Mouse (Mus musculus) midbrain, embryonic 14.5 days (tissue): ENCODE data around the gene Tmem50a. TPM values are rescaled to one million over a fixed set of nuclear protein-coding genes. Genes with fewer than 3 reads are reported as not detected.
A peak's percentile ranks its signal among the peaks of the same experiment; 100 is the strongest.

Experiments used
- ATAC-seq: fragments of 200-750 bp; cut with Nextera tagmentation; 2 replicates; pipeline ENCODE4 v1.8.0; 2017; ENCODE audit warnings: moderate number of reproducible peaks, moderate library complexity; ENCODE audit not compliant: low FRiP score, low TSS enrichment
- DNase-seq: peaks from one replicate; pipeline ENCODE4 v3.0.0-alpha.2; 2015
- H3K27ac ChIP-seq: fragments of 300-500 bp; sonication (generic); replicated peaks from 2 replicates; pipeline ENCODE4 v1.5.1; 2014; ENCODE audit warnings: mild to moderate bottlenecking, low read depth, low read length, moderate library complexity
- H3K27me3 ChIP-seq: fragments of 300-500 bp; sonication (generic); 2 replicates; pipeline ENCODE4 v1.6.1; 2014; ENCODE audit warnings: low read length, control low read depth, mixed read lengths; ENCODE audit not compliant: control insufficient read depth, insufficient read depth
- H3K36me3 ChIP-seq: fragments of 300-500 bp; sonication (generic); 2 replicates; pipeline ENCODE4 v1.6.1; 2014; ENCODE audit warnings: low read length, control low read depth; ENCODE audit not compliant: control insufficient read depth, insufficient read depth
- H3K4me1 ChIP-seq: fragments of 300-500 bp; sonication (generic); 2 replicates; pipeline ENCODE4 v1.6.1; 2014; ENCODE audit warnings: mild to moderate bottlenecking, antibody characterized with exemption, low read length, control low read depth; ENCODE audit not compliant: control insufficient read depth, insufficient read depth
- H3K4me2 ChIP-seq: fragments of 300-500 bp; sonication (generic); 2 replicates; pipeline ENCODE4 v1.6.1; 2014; ENCODE audit warnings: mild to moderate bottlenecking, low read length, moderate library complexity
- H3K4me3 ChIP-seq: fragments of 300-500 bp; sonication (generic); replicated peaks from 2 replicates; pipeline ENCODE4 v1.5.1; 2014; ENCODE audit warnings: low read depth, low read length
- H3K9ac ChIP-seq: fragments of 300-500 bp; sonication (generic); replicated peaks from 2 replicates; pipeline ENCODE4 v1.6.1; 2014; ENCODE audit warnings: mild to moderate bottlenecking, low read length, moderate library complexity
- H3K9me3 ChIP-seq: fragments of 300-500 bp; sonication (generic); 2 replicates; pipeline ENCODE4 v1.6.1; 2016; ENCODE audit warnings: low read length, control low read depth, mixed read lengths; ENCODE audit not compliant: control insufficient read depth
- WGBS: fragments of 180-500 bp; shearing (Covaris S2); extraction: QIAGEN DNeasy Blood & Tissue Kit; methylation state at CpG from one replicate; pipeline ENCODE4 v1.1.7; 2014; 5-methylcytosine and 5-hydroxymethylcytosine counted together
- polyA plus RNA-seq: library from polyadenylated mRNA; unstranded; fragments of >200 nt; fragmentation: Nextera tagmentation; extraction: Ambion mirVana; gene quantifications from 2 replicates; pipeline ENCODE4 v1.2.1, GENCODE M21; 2014

Gene Tmem50a
- polyA plus RNA-seq, 1 experiment from 2014 or later: 196 TPM

DNA sequence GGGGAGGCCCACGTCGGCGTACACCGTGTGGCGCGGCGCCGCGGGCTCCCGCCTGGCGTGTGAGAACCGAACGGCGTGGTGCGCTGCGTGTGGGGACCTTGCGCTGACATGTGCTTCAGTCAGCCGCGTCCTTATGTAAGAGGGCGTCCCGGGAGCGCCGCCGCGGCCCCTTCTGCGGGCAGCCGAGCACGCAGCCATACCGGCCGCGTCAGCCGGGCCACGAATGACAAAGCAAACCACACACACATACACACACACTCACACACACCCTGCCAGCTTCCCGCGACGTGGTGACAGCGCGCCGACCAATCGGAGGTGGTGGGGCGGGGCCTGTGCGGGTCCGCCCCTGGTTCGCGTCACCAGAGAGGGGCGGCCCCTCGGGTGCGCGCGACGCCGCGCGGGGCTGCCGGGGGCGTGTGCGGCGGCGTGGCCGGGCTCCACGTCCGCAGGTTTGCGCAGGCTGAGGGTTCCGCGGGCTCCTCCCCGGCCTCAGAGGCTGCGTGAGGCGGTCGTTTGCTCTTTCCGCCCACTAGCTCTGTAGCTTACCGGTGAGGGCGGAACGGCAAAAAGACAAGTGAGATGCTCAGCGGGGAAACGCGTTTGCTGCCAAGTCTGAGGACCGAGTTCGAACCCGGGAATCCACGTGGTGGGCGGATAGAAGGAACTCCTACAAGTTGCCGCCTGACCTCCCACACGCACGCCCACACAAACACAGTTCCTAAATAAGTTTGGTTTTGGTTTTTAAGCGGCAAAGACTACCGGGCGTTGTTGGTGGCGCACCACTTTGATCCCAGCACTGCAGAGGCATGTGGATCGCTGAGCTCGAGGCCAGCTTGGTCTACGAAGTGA, 61.0 kb downstream of the Tmem50a start:
- peaks cover 10% of the 10 kb centered on the region for H3K27me3 ChIP-seq
- peak overlapping the region; percentile 88 for H3K9ac ChIP-seq
- H3K27ac ChIP-seq: peak overlapping the region; percentile 98
- peaks cover 20% of the 10 kb centered on the region for H3K4me1 ChIP-seq
- peak overlapping the region; percentile 98 for H3K4me3 ChIP-seq
- under 1% methylated on average over 91 of the region's 91 CpGs for WGBS
- peak overlapping the region; percentile 53 for H3K4me2 ChIP-seq
- no peaks in the 10 kb centered on the region for H3K36me3 ChIP-seq
- DNase-seq (peak; percentile 98), ATAC-seq (peak; percentile 95)
- no peaks in the 10 kb centered on the region for H3K9me3 ChIP-seq

DNA sequence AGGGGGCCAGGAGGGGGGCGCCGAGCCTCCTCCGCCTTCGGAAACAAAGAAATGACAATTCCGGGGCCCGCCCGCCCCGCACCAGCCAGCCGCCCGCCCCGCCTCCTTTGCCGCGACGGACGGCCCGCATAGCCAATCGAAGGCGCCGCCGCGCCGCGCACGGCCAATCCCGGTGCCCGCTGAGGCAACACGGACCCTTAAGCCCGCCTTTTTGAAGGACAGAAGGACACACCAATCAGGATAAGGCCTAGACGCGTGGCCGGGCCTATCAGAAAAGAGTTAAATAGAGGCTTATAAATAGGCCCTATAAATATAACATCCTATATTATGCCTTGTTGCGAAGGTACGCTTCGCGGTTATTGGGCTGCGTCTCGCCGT, 61.6 kb downstream of the Tmem50a start, which contains the start of gene Maco1:
TSS of gene Maco1 (minus strand) at position 87 of the 378 bp plus-strand sequence.
- peak; percentile 99 for DNase-seq
- no peaks in the 10 kb centered on the region for H3K36me3 ChIP-seq
- H3K4me3 ChIP-seq: peak within 1 kb of the TSS; percentile 98
- peaks cover 10% of the 10 kb centered on the region for H3K27me3 ChIP-seq
- H3K9ac ChIP-seq: peak within 1 kb of the TSS; percentile 100
- peak; percentile 97 for ATAC-seq
- no peaks in the 10 kb centered on the region for H3K9me3 ChIP-seq
- H3K27ac ChIP-seq: peak within 1 kb of the TSS; percentile 98
- peaks cover 20% of the 10 kb centered on the region for H3K4me1 ChIP-seq
- peak within 1 kb of the TSS; percentile 59 for H3K4me2 ChIP-seq
- WGBS: under 1% methylated on average over 38 of the region's 38 CpGs

DNA sequence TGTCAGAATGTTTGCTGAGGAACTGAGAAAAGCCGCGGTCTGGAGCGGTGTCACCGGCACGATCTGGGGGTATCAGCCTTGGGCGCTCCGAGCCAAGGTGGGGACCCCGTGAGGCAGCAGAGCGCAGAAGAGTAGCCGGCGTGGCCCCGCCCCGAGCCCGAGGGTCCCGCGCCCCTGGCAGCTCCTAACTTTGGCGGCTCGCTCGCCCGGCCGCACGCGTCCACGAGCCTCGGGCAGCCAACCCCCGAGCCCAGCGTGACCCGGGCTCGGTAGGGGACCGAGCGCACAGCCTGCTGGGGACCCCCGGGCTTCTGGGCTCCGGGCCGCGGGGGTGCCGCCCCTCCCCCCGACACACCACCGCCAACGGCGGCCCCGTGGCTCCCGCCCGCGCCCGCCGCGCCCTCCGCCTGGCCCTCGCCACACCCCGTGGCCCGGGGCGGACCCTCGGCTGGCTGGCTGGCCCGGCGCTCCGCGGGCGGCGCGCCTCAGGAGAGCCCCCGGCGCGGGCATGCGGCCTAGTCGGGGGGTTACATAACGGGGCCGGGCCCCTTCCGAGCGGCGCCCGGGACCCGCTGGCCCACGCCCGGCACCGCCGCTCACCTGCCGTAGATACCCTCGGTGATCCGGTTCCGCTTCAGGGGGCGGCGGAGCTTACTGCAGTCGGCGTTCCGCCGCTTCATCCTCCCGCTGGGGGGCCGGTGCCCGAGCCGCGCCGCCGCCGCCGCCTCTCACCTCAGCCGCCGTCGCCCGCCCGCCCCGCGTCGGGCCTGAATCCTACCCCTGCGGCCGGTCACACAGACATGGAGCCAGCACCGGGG, 62.2 kb downstream of the Tmem50a start:
- ATAC-seq (peak; percentile 15), DNase-seq (peak; percentile 65)
- peaks cover 10% of the 10 kb centered on the region for H3K27me3 ChIP-seq
- peaks cover 24% of the 10 kb centered on the region for H3K4me1 ChIP-seq
- WGBS: under 1% methylated on average over 91 of the region's 106 CpGs
- peak overlapping the region; percentile 98 for H3K27ac ChIP-seq
- H3K4me3 ChIP-seq: peak overlapping the region; percentile 98
- peak overlapping the region; percentile 100 for H3K9ac ChIP-seq
- H3K36me3 ChIP-seq: no peaks in the 10 kb centered on the region
- no peaks in the 10 kb centered on the region for H3K9me3 ChIP-seq
- H3K4me2 ChIP-seq: peak overlapping the region; percentile 59

DNA sequence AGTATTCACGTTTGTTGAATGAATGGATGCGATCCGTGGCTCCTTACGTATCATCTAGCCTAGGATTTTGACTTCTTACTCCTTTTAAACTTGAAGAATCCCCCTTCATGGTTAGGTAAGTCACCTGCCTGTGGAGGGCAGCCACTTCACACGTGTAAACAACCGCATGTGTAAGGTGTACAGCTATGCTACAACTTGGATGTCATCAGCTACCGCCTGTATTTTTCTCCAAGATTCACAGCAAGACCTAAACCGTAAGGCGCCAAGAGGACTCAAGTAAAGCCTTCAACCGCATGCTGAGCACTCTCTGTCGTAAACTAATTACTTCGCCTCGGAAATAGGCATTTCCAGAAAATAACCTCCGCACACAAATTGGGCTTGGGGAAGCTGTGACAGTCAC, 62.9 kb downstream of the Tmem50a start:
- H3K27ac ChIP-seq: 0 out of 2 replicates have a peak overlapping the region, but pooled peaks have one; percentile 98
- H3K27me3 ChIP-seq: peaks cover 10% of the 10 kb centered on the region
- ATAC-seq (no peak), DNase-seq (peak; percentile 49)
- H3K9me3 ChIP-seq: no peaks in the 10 kb centered on the region
- peaks cover 25% of the 10 kb centered on the region for H3K4me1 ChIP-seq
- no peaks in the 10 kb centered on the region for H3K36me3 ChIP-seq
- peak overlapping the region; percentile 100 for H3K9ac ChIP-seq
- H3K4me3 ChIP-seq: peak overlapping the region; percentile 98
- peak overlapping the region; percentile 59 for H3K4me2 ChIP-seq
- 12% methylated on average over 14 of the region's 14 CpGs for WGBS

DNA sequence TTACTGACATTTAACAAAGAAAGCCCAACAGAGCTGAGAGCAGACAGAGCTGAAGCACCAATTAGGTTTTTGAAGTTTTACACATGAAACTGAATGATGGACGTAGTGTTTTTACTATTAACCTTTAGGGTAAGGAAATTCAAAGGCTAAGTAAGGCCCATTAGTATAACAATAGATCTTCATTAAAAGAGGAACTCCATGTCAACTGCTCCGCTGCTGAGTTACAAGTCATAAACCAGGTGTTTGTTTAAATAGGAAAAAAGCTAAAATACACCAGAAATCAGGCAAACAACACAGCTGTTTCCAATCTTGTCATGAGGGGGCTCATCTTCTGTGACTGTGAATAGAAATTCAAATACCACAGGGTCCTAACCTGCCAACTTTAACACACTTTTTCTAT, 63.6 kb downstream of the Tmem50a start:
- peaks cover 25% of the 10 kb centered on the region for H3K4me1 ChIP-seq
- H3K27ac ChIP-seq: no peak overlapping the region
- H3K27me3 ChIP-seq: peaks cover 9% of the 10 kb centered on the region
- 54% methylated on average over 2 of the region's 2 CpGs for WGBS
- H3K4me2 ChIP-seq: peak overlapping the region; percentile 59
- peak overlapping the region; percentile 100; the same call in 1 of the 2 replicates for H3K9ac ChIP-seq
- no peaks in the 10 kb centered on the region for H3K36me3 ChIP-seq
- no peak for DNase-seq
- H3K4me3 ChIP-seq: peak overlapping the region; percentile 98
- H3K9me3 ChIP-seq: no peaks in the 10 kb centered on the region
- ATAC-seq: no peak

DNA sequence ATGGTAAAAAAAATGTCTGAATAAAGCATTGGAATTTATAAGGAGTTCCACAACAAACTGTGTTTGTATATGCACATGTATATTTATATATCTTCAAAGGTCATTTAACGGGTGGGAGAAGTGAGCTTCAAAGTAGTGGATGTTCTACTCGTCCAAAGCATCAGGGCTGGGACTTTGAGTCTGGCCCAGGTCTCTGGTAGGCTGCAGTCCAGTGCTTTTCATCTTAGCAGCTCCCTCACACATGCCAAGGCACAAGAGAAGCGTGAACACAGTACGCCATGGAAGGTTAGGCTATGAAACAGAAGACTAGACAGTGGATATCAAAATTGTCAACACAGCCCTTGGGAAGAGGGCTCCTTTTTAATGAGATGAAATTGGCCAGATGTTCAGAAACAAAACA, 64.3 kb downstream of the Tmem50a start:
- H3K4me2 ChIP-seq: peak overlapping the region; percentile 59
- H3K9me3 ChIP-seq: no peaks in the 10 kb centered on the region
- H3K27me3 ChIP-seq: peaks cover 4% of the 10 kb centered on the region; the same call in 1 of the 2 replicates
- no peak for ATAC-seq
- H3K27ac ChIP-seq: no peak overlapping the region
- WGBS: 73% methylated on average over 4 of the region's 4 CpGs
- H3K4me3 ChIP-seq: peak overlapping the region; percentile 98; the same call in 1 of the 2 replicates
- no peak overlapping the region for H3K9ac ChIP-seq
- peaks cover 25% of the 10 kb centered on the region for H3K4me1 ChIP-seq
- no peaks in the 10 kb centered on the region for H3K36me3 ChIP-seq
- DNase-seq: no peak

Other genes with a start within 250 kb of the Tmem50a start
- gene Man1c1, start 210.7 kb downstream of the Tmem50a start, polyA plus RNA-seq: 3.9 and 4.9 TPM in 2 replicates
- 0.69 and 1.9 TPM in 2 replicates for gene Ldlrap1, start 147.0 kb downstream of the Tmem50a start, polyA plus RNA-seq
- 100 and 102 TPM in 2 replicates for gene Maco1, start 61.7 kb downstream of the Tmem50a start, polyA plus RNA-seq
- 0.54 and 0.61 TPM in 2 replicates for gene Rhd, start 50.5 kb downstream of the Tmem50a start, polyA plus RNA-seq
- 526 and 563 TPM in 2 replicates for gene Rsrp1, start 8.6 kb upstream of the Tmem50a start, polyA plus RNA-seq
- 53.4 and 61.2 TPM in 2 replicates for gene Syf2, start 15.9 kb upstream of the Tmem50a start, polyA plus RNA-seq
- gene Runx3, start 205.6 kb upstream of the Tmem50a start, polyA plus RNA-seq: not detected in 2 replicates